Mouse (Mus musculus) R1 (cell line): ENCODE results near the gene Entpd2.

ENCODE experiments used
- DNase-seq: peaks from one replicate; pipeline ENCODE4 v3.0.0-alpha.2; 2018; ENCODE audit warnings: low read depth, low spot score

Entpd2 gene

GRCm38 (mm10) chr2:25395721-25396596 lies at the start of gene Entpd2:
Gene Entpd2, plus strand, starts transcription at chr2:25395874.
- DNase-seq, result peak; percentile 74

- DNase-seq, result no peak
These were observed 47.5 kb upstream of the Entpd2 start for GRCm38 (mm10) chr2:25348162-25348561.

- no peak for DNase-seq
These were observed 46.2 kb upstream of the Entpd2 start for GRCm38 (mm10) chr2:25349499-25349898.

- DNase-seq, result no peak
These were observed 45.0 kb upstream of the Entpd2 start for GRCm38 (mm10) chr2:25350701-25351100.

GRCm38 (mm10) chr2:25354211-25354610 lies 41.5 kb upstream of the Entpd2 start:
- no peak for DNase-seq

- no peak for DNase-seq
These were observed 40.1 kb upstream of the Entpd2 start for GRCm38 (mm10) chr2:25355419-25356066.

DNA sequence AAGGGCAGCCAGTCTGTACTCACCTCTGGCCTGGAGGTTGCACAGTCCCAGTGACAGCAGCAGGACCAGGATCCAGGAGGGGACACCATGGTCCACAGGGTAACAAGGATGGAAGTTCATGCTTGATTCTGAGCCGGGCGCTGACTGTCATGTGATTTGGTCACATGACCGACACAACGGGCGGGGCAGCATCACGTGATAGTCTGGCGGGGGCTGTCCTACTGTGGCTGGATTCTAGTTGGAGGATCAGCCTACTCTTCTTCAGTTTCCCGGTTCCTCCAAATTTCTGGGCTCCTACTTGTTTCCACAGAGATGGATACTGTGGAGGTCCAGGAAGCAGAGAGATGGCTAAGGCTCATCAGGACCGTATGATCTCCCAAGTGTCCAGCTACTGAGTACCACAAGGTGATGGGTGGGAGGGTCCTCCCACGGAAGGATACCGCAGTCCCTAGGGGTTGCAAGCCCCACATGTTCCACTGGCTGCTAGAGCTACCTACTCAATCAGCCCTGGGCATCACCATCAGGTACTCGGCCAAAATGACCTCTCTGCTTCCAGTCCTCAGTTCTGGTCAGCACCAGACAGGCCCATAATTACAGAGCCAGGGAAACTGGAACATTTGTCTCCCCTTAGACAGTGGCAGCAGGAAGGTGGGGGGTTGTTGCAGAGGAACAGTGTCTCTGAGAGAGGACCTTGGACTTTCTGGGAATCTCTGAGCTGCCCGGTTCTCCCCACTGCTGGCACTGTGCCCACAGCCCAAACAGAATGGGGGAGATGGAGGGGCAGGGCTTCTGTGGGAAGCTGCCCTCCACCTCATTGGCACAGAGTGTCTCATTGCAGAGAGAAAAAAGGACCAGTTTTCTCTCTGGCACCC lies 39.2 kb upstream of the Entpd2 start, which contains the start of gene Dpp7:
TSS of gene Dpp7 (minus strand) at position 152 of the 872 bp plus-strand sequence.
- peak; percentile 90 for DNase-seq

- DNase-seq, result no peak
These were observed 35.8 kb upstream of the Entpd2 start for GRCm38 (mm10) chr2:25359848-25360247.

DNA sequence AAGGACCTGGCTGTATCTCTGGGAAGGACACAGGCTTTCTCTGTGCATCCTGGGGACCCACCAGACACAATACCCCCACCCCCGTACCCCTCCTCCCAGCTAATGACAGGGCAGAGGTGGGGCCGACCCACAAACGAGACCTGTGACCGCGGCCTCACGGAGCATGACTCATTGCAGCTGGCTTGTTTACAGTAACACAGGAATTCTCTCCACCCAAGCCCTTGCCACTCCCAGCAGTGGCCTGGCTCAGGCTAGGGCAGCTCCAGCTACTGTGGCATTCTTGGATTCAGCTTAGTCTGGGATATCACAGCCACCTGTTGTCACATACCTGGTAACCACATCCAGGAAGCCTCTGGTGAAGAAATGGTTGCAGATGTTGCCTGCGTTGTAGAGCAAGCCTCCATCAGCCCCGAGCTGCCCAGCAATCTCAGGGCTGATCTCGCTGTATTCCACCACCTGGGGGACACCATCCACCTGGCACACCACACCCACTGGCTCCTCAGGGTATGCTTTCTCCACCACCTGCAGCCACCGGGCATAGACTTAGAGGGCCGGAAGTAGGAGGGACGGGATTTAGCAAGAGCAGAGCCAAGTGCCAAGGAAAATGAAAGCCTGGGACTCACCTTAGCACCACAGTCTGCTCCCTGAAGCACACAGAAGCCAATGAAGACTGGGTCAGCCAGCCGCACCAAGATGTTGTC lies 32.0 kb upstream of the Entpd2 start:
- peak; percentile 33 for DNase-seq

DNA sequence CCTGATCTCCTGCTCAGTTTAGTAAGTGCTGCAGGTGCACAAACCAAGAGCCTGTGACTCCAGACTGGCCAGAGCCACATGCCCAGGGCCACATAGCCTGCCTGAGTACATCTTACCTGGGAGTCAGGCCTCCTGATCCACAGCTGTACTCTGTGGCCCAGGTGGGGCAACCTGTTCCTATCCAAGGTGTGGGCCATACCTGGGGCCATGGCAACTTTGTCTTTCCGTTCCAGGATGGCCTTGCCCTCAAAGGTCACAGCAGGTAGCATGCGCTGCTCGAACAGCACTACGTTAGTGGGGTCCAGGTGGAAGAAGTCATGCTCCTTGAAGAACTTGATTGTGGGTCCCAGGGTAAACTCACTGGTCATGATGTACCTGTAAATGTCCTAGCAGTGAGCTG lies 31.4 kb upstream of the Entpd2 start:
- DNase-seq, result no peak

DNA sequence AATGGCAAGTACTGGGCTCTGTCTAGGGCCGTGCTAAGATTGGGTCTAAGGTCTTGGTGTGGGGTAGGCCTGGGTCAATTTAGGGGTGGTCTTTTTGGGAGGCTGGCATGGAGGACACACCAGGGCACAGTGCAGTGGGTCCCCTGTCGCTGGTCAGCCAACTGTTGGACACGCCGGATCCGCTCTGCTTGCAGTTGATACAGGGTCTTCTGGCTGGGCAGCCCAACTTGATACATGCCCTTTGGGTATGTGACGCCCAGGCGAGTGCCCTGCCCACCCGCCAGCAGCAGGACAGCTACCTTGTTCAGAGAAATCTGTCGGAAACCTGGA lies 30.9 kb upstream of the Entpd2 start:
- no peak for DNase-seq

GRCm38 (mm10) chr2:25365091-25365761 lies 30.4 kb upstream of the Entpd2 start, which contains the start of gene Uap1l1:
Gene Uap1l1, minus strand, starts transcription at chr2:25365682.
- peak; percentile 95 for DNase-seq

DNA sequence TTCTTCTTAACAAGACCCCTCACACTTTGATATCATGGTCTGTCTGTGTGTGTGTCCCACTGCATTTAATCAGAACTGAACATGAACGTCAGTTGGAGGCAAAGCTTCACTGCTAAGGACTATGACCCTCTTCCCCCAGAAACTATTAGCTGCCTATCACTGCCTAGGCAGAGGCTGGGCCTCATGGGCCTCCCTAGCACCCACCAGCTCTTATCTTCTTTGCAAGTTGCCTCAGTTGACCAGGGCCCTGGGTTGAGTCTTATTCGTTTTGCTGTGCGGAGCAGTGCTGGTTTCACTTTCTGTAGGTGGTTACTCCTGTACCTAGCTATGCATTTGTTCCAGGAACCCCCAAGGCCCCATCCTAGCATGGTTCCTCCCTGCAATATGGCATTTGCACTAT lies 25.7 kb upstream of the Entpd2 start:
- DNase-seq, result no peak

GRCm38 (mm10) chr2:25371764-25372643 lies 23.7 kb upstream of the Entpd2 start, which contains the start of gene Sapcd2:
Gene Sapcd2, plus strand, starts transcription at chr2:25372321.
- peak; percentile 96 for DNase-seq

- DNase-seq, result peak; percentile 30
These were observed 22.9 kb upstream of the Entpd2 start for GRCm38 (mm10) chr2:25372644-25373391.

DNA sequence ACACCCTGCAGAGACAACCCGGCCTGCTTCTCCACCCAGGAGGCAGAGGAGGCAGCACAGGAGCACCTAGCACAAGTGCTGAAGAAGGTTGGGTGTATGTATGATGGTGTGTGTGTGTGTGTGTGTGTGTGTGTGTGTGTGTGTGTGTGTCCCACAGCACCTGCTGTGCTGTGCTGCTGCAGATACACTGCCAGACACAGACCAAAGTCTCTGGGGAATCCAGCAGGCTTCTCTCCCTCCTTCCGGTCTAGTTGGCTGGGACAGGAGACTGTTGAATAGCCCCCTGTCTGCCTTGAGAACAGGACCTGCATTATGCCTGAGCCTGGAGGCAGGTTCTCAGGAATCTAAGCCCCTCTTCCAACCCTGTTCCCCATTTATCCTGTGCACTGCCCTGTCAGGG lies 22.2 kb upstream of the Entpd2 start:
- no peak for DNase-seq

GRCm38 (mm10) chr2:25376589-25376988 lies 19.1 kb upstream of the Entpd2 start:
- peak; percentile 70 for DNase-seq

DNA sequence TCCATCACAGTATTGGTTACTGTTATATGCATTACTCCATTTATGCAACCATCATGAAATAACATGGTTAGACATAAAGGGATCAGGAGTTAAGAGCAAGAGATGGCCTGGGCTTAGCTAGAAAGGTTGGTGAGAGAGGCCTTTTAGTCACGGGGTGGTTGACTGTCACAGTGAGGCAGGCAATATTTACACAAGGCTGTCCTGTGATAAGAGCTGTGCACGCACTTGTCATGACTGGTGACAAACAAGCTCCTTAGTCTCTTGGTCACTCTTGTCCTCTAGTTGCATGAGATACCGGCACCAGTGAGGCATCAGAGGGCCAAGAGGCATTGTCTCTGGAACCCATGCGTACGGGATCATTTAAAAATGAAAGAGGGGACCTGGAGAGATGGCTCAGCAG lies 11.2 kb upstream of the Entpd2 start:
- no peak for DNase-seq

DNA sequence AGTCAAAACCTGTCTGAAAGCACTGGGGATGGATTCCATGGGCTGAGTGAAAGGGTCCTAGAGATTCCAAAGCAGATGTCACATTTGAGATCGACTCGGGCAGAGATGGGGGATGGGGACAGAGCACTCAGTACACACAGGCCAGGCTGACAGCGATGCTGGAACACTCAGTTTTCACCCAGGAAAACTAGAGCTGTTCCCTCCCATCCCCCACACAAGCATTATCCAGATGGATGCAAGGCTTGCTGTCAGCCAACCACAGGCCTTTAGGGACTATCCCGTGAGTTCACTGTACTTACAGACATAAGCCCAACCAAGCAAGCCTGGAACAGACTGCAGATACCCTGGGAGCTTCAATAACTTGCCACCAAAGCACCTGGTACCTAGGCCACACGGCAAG lies 4.4 kb upstream of the Entpd2 start:
- no peak for DNase-seq
